ENCODE assay signal across 9 mouse cellular contexts in the genomic region with DNA sequence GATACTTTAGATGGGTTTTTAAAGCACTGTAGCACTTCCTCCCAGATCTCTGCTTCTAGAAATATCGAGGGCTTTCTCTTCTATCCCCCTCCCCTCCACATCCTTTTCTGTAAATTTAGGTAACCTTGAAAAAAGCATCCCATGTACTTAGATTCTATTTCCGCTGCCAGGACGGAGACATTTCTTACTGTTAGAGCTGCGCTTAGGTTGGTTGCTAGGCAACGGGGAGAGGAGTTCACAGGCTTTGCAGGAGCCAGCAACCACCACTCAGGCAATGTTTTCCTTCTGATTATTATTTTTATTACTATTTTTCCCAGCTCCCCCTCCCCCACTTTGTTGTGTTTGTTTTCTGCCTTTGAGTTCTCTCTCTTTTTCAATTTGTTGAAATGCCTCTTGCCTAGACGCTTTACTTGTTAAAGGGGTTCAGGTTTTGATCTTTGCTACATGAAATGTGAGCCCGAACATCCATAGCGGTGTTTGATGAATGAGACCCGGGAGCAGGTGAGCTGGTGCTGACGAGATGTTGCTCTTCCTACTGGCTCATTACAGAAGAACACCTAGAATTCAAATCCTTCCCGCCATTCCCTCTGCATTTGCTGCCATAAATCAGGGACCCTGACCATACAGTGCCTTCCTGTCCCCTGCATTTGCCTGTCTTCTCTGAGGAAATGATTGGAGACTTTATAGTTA.
DNase-seq lines count a peak whose midpoint lies in the region; ATAC-seq lines count a peak whose summit lies in the region.
"Had no signal": no experiment of that assay in that cellular context is flagged by ENCODE, and none has a peak within 500 bp of the region (broad histone marks: within the 10 kb centered on the region; RNA-seq: fewer than 3 reads in every experiment).

No protein-coding gene starts in this region.

- peak; percentile 68; the same call in 1 of the 2 replicates for ATAC-seq in hindbrain, embryonic 13.5 days (ENCODE audit: low FRiP score)

- H3K9ac ChIP-seq in hindbrain, embryonic 13.5 days, result no peak overlapping the region

- no peaks in the 10 kb centered on the region for H3K9me3 ChIP-seq in hindbrain, embryonic 13.5 days

- intact Hi-C loops in heart, postnatal 25 days (cut with DNase I), result no loop called here

- peaks cover 22% of the 10 kb centered on the region for H3K4me1 ChIP-seq in hindbrain, embryonic 13.5 days (replicated peaks)

- no peaks in the 10 kb centered on the region for H3K36me3 ChIP-seq in hindbrain, embryonic 13.5 days

- H3K27me3 ChIP-seq in hindbrain, embryonic 13.5 days, result no peaks in the 10 kb centered on the region
- H3K27me3 ChIP-seq: CH12.LX had no signal

- peak overlapping the region; percentile 69 for H3K27ac ChIP-seq in hindbrain, embryonic 13.5 days

- no peak overlapping the region for H3K4me3 ChIP-seq in hindbrain, embryonic 13.5 days

- peak; percentile 79 for DNase-seq in heart, adult 11 months
- no peak for DNase-seq in heart, postnatal 25 days (ENCODE audit: low spot score)
- DNase-seq in ZHBTc4 (ENCODE audit: low read depth, low spot score), result peak; percentile 37
- DNase-seq in lung, postnatal 14 days, result peak; percentile 7
- DNase-seq in thymus, postnatal 10 days (ENCODE audit: low spot score in 2 of 2), result no peak
- no peak for DNase-seq in adrenal gland, adult 18-20 months (ENCODE audit: low spot score in 2 of 2)
- DNase-seq in cerebellum, postnatal 36 days, result no peak

- 40% methylated on average over 11 of the region's 11 CpGs for WGBS in hindbrain, embryonic 13.5 days

- H3K4me2 ChIP-seq in hindbrain, embryonic 13.5 days, result peak overlapping the region; percentile 23; the same call in 1 of the 2 replicates

Comparison
In these comparisons a context has a peak if more than half of its experiments do, and no peak if none do; other contexts are left out.
1. DNase-seq: peak in heart, adult 11 months (single experiment), ZHBTc4 (single experiment) and lung, postnatal 14 days (single experiment); none in heart, postnatal 25 days (single experiment), thymus, postnatal 10 days (0 of 2), adrenal gland, adult 18-20 months (0 of 2) and cerebellum, postnatal 36 days (0 of 2).